Mouse (Mus musculus) cerebral cortex, adult 2 months (tissue): Measurements from ENCODE around the gene Akap13.

Source experiments
- WGBS: fragments of 180-500 bp; shearing (Covaris S2); methylation state at CpG from one replicate; pipeline ENCODE4 v1.1.7; 2018; 5-methylcytosine and 5-hydroxymethylcytosine counted together

Akap13 gene

DNA sequence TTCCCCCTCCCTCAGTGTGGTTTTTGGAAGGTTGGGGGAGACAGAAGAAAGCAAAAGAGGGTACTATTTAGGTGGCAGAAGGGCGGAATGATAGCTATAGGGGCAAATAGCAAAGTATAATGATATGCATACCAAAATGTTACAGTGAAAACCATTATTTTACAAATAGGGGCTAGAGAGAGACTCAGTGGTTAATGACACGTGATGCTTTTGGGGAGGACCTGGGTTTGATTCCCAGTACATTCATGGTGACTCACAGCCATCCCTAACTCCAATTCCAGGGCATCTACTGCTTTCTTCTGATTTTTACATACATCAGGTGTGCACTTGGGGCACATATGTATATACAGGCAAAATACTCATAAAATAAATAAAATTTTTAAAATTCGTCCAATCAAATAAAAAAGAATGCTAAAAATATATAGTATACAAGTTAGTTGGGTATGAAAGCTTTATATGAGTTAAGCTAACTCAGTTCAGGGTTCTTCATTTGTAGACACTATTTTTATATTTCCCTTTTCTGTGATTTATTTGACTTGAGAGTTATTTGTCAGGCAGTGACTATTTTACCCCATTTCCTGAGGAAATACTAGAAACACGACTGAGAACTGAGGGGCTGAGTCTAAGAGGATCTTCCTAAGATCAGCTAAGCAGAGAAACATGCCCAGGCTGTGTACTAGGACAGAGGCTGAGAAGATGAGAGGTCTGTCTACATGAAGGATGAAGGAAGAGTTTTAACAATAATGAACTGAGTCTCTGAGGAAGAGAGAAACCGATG, 190.0 kb downstream of the Akap13 start:
- WGBS: 78% methylated on average over 5 of the region's 5 CpGs

- 89% methylated on average over 3 of the region's 3 CpGs for WGBS
These were observed 192.7 kb downstream of the Akap13 start for GRCm38 (mm10) chr7:75648051-75648450.

- WGBS: 72% methylated on average over 4 of the region's 4 CpGs
These were observed 193.6 kb downstream of the Akap13 start for GRCm38 (mm10) chr7:75648961-75649360.

GRCm38 (mm10) chr7:75649966-75650365, 194.6 kb downstream of the Akap13 start:
- WGBS: 78% methylated on average over 1 of the region's 1 CpGs

DNA sequence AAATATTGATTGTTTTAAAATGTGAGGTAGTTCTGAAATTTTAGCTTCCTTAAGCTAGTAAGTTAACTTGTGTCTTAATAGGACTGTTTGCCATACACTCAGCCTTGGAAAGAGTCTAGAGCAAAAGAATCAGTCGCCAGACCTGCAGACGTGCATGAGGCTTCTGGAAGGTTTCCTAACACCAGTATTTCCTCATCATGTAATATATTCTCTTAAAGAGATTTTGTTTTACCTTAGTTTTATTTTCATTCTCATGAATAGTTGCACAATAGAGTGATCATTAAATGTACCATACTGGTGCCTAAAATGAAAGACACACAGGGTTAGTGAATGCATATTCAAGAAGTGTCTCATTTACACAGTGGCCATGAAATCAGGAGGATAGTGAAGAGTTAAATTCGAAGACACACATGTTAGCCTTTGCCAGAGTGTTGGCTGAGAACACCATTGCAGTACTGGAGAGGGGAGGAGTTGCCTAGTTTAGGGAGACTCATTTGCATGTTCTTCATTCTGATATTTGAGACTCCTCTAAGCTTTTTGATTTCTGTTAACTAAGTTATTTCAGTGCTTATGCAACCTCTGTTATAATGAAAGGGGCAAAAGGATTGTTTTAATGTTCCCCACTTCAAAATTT, 198.5 kb downstream of the Akap13 start:
- 59% methylated on average over 3 of the region's 3 CpGs for WGBS

- WGBS: 58% methylated on average over 11 of the region's 11 CpGs
These were observed 200.1 kb downstream of the Akap13 start for GRCm38 (mm10) chr7:75655180-75656074.

- 77% methylated on average over 9 of the region's 9 CpGs for WGBS
These were observed 201.0 kb downstream of the Akap13 start for GRCm38 (mm10) chr7:75656297-75656852.

GRCm38 (mm10) chr7:75656896-75657295, 201.6 kb downstream of the Akap13 start:
- WGBS: 53% methylated on average over 1 of the region's 1 CpGs

DNA sequence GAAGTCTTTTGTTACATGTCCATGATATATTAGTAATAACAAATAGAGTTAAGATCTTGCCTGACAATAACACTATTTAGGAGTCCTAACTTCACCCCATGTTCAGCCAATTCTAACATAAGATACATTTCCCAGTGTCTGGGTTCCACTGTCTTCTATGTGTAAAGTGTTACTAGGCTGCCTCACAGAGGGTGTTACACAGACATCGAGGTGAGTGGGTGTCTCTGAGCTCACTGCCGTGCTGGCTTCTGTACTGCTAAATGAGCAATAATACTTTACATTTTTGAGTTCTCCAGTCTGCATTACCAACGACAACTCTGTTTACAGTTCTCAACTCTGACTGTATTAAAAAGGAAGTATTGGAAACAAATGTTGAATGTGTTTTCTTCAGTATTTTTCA, 209.1 kb downstream of the Akap13 start:
- WGBS: 47% methylated on average over 3 of the region's 3 CpGs

DNA sequence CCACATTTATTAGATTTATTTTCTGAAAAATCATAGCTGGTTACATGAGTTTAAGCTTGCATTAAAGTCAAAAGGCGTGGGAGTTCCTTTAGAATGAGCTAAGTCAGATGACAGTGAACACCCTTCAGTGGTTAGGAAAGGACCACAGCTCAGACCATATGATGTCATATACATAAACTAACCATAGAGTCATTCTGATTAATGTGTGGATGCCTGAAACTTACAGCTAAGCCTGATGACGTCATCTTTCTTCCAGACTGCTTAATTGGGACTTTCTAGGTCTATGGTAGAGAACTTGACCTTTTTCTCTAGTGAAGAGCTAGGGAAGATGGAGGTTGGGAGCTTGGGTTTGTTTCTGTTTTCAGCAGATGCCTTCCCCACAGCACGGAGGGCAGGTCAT, 211.6 kb downstream of the Akap13 start:
- 91% methylated on average over 3 of the region's 3 CpGs for WGBS

DNA sequence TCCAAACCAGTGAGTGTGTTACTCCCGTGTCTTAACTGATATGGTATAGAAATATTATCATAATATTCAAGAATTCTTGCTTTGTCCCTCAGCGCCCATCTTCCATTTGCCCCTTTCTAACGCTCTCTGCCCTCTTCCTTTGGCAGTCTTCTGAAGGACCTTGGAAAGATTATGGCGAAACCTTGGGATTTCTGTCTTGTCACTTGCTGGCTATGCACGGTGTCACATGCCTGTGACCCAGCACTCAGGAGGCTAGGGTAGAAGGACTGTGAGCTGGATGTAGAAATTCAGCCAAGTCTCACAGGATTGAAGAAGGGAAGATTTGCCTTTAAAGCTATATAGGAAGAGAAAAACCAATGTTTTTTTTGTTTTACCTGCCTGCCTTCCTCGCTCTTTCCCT, 212.2 kb downstream of the Akap13 start:
- 96% methylated on average over 6 of the region's 6 CpGs for WGBS

DNA sequence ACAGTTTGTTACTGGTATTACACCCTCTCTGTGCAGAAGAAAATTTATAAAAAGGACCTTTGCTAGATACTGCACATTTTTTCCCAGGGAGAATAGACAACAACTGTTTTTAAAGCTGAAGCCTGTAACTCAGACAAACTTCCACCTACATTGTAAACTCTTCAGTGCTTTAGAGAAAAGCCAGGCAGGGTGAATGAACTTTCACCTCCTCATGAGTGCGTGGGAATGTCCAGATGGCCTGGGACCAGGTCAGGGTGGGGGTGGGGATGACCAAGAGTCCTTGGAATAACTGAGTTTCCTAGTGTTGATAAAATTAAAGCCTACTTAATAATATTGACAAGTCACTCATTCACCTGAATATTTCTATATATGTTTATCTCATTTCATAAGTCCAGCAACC, 213.1 kb downstream of the Akap13 start:
- WGBS: 80% methylated on average over 1 of the region's 1 CpGs

GRCm38 (mm10) chr7:75669416-75669815, 214.1 kb downstream of the Akap13 start:
- WGBS: 68% methylated on average over 6 of the region's 6 CpGs

DNA sequence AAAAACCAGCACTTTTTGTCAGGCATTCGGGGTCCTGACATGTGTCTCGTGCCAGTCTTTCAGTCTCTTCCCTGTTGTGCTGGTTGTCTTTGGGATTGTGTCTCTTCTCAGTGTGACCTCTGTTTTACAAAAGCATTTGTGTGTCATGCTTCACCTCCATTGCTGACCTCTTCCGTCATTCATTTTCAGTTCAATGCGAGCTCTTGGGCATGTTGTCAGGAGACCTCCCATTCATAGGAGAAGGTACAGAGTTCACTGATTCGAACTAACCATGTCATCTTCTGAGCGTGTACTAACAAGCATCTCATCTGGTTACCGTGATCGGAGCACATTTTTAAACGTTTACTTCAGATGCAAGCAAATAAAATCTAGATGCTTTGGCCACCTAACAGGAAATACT, 224.3 kb downstream of the Akap13 start:
- 83% methylated on average over 9 of the region's 9 CpGs for WGBS

DNA sequence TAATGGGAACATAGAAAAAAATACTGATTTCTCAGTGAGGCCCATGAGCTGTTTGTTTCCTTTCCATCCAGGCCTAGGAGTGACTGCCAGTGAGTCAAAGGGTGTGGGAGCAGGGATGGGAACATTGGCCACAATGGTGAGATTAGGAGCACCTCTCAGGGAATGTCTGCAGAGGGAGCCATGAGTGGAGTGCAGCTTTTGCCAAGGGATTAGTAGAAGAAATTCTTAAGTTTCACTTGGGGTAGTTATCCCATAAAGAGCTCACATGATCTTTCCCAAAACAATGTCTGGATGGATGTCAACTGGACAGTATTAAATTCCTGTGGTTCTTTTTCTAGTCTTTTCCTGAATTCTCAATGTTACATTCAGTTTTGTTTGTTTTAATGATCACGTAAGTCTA, 227.6 kb downstream of the Akap13 start:
- WGBS: 81% methylated on average over 1 of the region's 1 CpGs

DNA sequence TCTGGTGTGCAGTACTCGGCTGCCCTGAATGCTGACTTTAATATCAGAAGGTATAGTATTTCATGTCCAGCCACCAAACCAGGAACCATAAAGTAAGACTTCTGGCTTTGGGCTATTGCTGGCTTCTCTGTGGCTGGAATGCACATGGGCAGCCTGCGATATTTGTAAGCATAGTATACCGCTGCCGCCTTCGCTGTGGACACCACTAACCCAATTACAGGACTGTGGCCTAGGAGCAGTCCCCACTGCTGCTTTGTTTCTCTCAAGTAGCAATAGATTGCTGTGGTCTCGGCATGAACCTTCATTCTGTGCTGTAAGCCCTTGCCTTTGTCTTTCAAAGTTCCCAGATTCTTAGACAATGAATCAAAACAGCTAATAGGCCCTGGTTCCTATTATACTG, 228.1 kb downstream of the Akap13 start:
- WGBS: 82% methylated on average over 6 of the region's 6 CpGs

DNA sequence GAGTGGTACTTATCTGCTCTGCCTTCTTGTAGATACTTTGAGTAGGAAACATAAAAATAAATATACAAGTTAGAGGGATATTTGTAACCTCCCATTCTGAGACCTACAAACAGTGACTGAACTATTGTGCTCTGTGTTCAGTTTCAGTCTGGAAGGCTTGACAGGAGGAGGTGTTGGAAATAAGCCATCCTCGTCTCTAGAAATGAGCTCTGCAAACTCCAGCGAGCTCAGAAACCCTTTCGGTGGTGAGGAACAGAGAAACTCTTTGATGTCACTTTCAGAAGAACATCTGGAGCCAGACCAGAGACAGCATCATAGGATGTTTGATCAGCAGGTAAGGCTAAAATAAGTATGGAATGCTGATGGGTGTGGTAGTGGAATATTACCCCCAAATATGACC, 229.6 kb downstream of the Akap13 start:
- WGBS: 52% methylated on average over 3 of the region's 3 CpGs

- 86% methylated on average over 7 of the region's 7 CpGs for WGBS
These were observed 230.9 kb downstream of the Akap13 start for GRCm38 (mm10) chr7:75686046-75686826.

- 92% methylated on average over 1 of the region's 1 CpGs for WGBS
These were observed 231.5 kb downstream of the Akap13 start for GRCm38 (mm10) chr7:75686827-75687164.

- WGBS: 93% methylated on average over 3 of the region's 3 CpGs
These were observed 232.8 kb downstream of the Akap13 start for GRCm38 (mm10) chr7:75688144-75688543.

- WGBS: 88% methylated on average over 5 of the region's 5 CpGs
These were observed 239.4 kb downstream of the Akap13 start for GRCm38 (mm10) chr7:75694777-75695176.
